Mouse (Mus musculus) heart, postnatal 0 days (tissue): ENCODE measurements around the gene Kirrel. TPM values are rescaled to one million over a fixed set of nuclear protein-coding genes. Genes with fewer than 3 reads are reported as not detected.

Experiments used
- ATAC-seq: fragments of 200-750 bp; cut with Nextera tagmentation; 2 replicates; pipeline ENCODE4 v1.8.0; 2017; ENCODE audit warnings: low read depth, moderate number of reproducible peaks, moderate library complexity; ENCODE audit not compliant: insufficient read depth
- DNase-seq: peaks from one replicate; pipeline ENCODE4 v3.0.0-alpha.2; 2016; ENCODE audit warnings: low spot score
- H3K27ac ChIP-seq: fragments of 300-500 bp; sonication (generic); 2 replicates; pipeline ENCODE4 v1.5.1; 2014; ENCODE audit warnings: low read depth, mild to moderate bottlenecking
- H3K27me3 ChIP-seq: fragments of 300-500 bp; sonication (generic); 2 replicates; pipeline ENCODE4 v1.6.1; 2014; ENCODE audit warnings: low read length, mixed read lengths; ENCODE audit not compliant: control insufficient read depth, insufficient read depth
- H3K36me3 ChIP-seq: fragments of 300-500 bp; sonication (generic); replicated peaks from 2 replicates; pipeline ENCODE4 v1.6.1; 2014; ENCODE audit warnings: low read length, mixed read lengths; ENCODE audit not compliant: control insufficient read depth, insufficient read depth
- H3K4me1 ChIP-seq: fragments of 300-500 bp; sonication (generic); 2 replicates; pipeline ENCODE4 v1.6.1; 2014; ENCODE audit warnings: antibody characterized with exemption; ENCODE audit not compliant: control insufficient read depth, insufficient read depth
- H3K4me2 ChIP-seq: fragments of 300-500 bp; sonication (generic); 2 replicates; pipeline ENCODE4 v1.6.1; 2014; ENCODE audit warnings: low read depth, mild to moderate bottlenecking, low read length, moderate library complexity
- H3K4me3 ChIP-seq: fragments of 300-500 bp; sonication (generic); 2 replicates; pipeline ENCODE4 v1.5.1; 2014; ENCODE audit warnings: low read depth, low read length
- H3K9ac ChIP-seq: fragments of 300-500 bp; sonication (generic); replicated peaks from 2 replicates; pipeline ENCODE4 v1.6.1; 2014; ENCODE audit warnings: low read depth, low read length, mixed read lengths
- H3K9me3 ChIP-seq: fragments of 300-500 bp; sonication (generic); replicated peaks from 2 replicates; pipeline ENCODE4 v1.6.1; 2016; ENCODE audit warnings: low read length; ENCODE audit not compliant: control insufficient read depth
- CTCF ChIP-seq: IDR thresholded peaks from 2 replicates; pipeline ENCODE4 v1.5.1; 2016; ENCODE audit warnings: antibody characterized with exemption, control low read depth, low read depth
- EP300 ChIP-seq: IDR thresholded peaks from 2 replicates; pipeline ENCODE4 v1.6.1; 2016; ENCODE audit warnings: antibody characterized with exemption, low read depth
- WGBS: fragments of 180-500 bp; shearing (Covaris S2); extraction: QIAGEN DNeasy Blood & Tissue Kit; methylation state at CpG from one replicate; pipeline ENCODE4 v1.1.7; 2014; 5-methylcytosine and 5-hydroxymethylcytosine counted together
- polyA plus RNA-seq: library from polyadenylated mRNA; unstranded; fragments of >200 nt; fragmentation: Nextera tagmentation; extraction: Ambion mirVana; gene quantifications from 2 replicates; pipeline ENCODE4 v1.2.1, GENCODE M21; 2015
- total RNA-seq: library from RNA; depleted of rRNA; stranded (reverse); fragments of >200 nt; gene quantifications from 2 replicates; pipeline ENCODE4 v1.2.3, GENCODE M21; 2014; ENCODE audit warnings: low replicate concordance

Gene Kirrel
- total and polyA plus RNA-seq, 2 experiments from 2014 or later = 3.5 to 13.9 TPM

GRCm38 (mm10) chr3:87172351-87173102 is 2.0 kb downstream of the Kirrel start:
- 4% methylated on average over 15 of the region's 15 CpGs for WGBS
- no peak for TF ChIP-seq EP300
- no peak for TF ChIP-seq CTCF
- Histone ChIP-seq H3K9ac (peak overlapping the region; percentile 80), H3K4me3 (peak overlapping the region; percentile 86), H3K36me3 (no peaks in the 10 kb centered on the region), H3K4me2 (peak overlapping the region; percentile 93), H3K27me3 (no peaks in the 10 kb centered on the region), H3K27ac (peak overlapping the region; percentile 67), H3K9me3 (no peaks in the 10 kb centered on the region), H3K4me1 (peaks cover 22% of the 10 kb centered on the region)
- peak; percentile 9; the same call in 1 of the 2 replicates for ATAC-seq
- no peak for DNase-seq

GRCm38 (mm10) chr3:87171201-87172100 is 3.1 kb downstream of the Kirrel start:
- H3K4me3 ChIP-seq = peak overlapping the region; percentile 86
- DNase-seq = no peak
- ATAC-seq = no peak
- no peaks in the 10 kb centered on the region for H3K36me3 ChIP-seq
- H3K4me1 ChIP-seq = peaks cover 27% of the 10 kb centered on the region
- H3K4me2 ChIP-seq = peak overlapping the region; percentile 93
- 36% methylated on average over 13 of the region's 13 CpGs for WGBS
- no peaks in the 10 kb centered on the region for H3K27me3 ChIP-seq
- no peaks in the 10 kb centered on the region for H3K9me3 ChIP-seq
- TF ChIP-seq EP300 (no peak), CTCF (no peak)
- 0 out of 2 replicates have a peak overlapping the region, but pooled peaks have one; percentile 25 for H3K9ac ChIP-seq
- H3K27ac ChIP-seq = peak overlapping the region; percentile 39; the same call in 1 of the 2 replicates

- H3K4me1 ChIP-seq = peaks cover 32% of the 10 kb centered on the region
- no peak overlapping the region for H3K4me2 ChIP-seq
- TF ChIP-seq CTCF = no peak
- no peak for TF ChIP-seq EP300
- no peaks in the 10 kb centered on the region for H3K36me3 ChIP-seq
- H3K27me3 ChIP-seq = no peaks in the 10 kb centered on the region
- 42% methylated on average over 5 of the region's 5 CpGs for WGBS
- H3K4me3 ChIP-seq = no peak overlapping the region
- H3K27ac ChIP-seq = no peak overlapping the region
- H3K9me3 ChIP-seq = no peaks in the 10 kb centered on the region
- ATAC-seq (no peak), DNase-seq (no peak)
- H3K9ac ChIP-seq = no peak overlapping the region; the same call in 1 of the 2 replicates
These were observed 5.0 kb downstream of the Kirrel start for GRCm38 (mm10) chr3:87169402-87170015.

- Histone ChIP-seq H3K27ac (no peak overlapping the region), H3K4me1 (peaks cover 32% of the 10 kb centered on the region), H3K9ac (no peak overlapping the region), H3K36me3 (no peaks in the 10 kb centered on the region), H3K4me3 (no peak overlapping the region), H3K27me3 (no peaks in the 10 kb centered on the region), H3K9me3 (no peaks in the 10 kb centered on the region), H3K4me2 (no peak overlapping the region)
- no peak for DNase-seq
- WGBS = 42% methylated on average over 7 of the region's 7 CpGs
- TF ChIP-seq EP300 (no peak), CTCF (no peak)
- no peak for ATAC-seq
These were observed 5.8 kb downstream of the Kirrel start for GRCm38 (mm10) chr3:87168756-87169155.

- TF ChIP-seq CTCF (no peak), EP300 (no peak)
These were observed 6.9 kb downstream of the Kirrel start for GRCm38 (mm10) chr3:87167621-87168020.

More at GRCm38 (mm10) chr3:87167621-87168020, 6.9 kb downstream of the Kirrel start:
- peaks cover 23% of the 10 kb centered on the region for H3K4me1 ChIP-seq
- ATAC-seq (no peak), DNase-seq (no peak)
- H3K4me3 ChIP-seq = no peak overlapping the region
- H3K9ac ChIP-seq = no peak overlapping the region
- WGBS = 51% methylated on average over 6 of the region's 6 CpGs
- H3K27ac ChIP-seq = no peak overlapping the region
- no peak overlapping the region for H3K4me2 ChIP-seq
- H3K27me3 ChIP-seq = no peaks in the 10 kb centered on the region
- H3K9me3 ChIP-seq = no peaks in the 10 kb centered on the region
- H3K36me3 ChIP-seq = no peaks in the 10 kb centered on the region
